In the genomic region with DNA sequence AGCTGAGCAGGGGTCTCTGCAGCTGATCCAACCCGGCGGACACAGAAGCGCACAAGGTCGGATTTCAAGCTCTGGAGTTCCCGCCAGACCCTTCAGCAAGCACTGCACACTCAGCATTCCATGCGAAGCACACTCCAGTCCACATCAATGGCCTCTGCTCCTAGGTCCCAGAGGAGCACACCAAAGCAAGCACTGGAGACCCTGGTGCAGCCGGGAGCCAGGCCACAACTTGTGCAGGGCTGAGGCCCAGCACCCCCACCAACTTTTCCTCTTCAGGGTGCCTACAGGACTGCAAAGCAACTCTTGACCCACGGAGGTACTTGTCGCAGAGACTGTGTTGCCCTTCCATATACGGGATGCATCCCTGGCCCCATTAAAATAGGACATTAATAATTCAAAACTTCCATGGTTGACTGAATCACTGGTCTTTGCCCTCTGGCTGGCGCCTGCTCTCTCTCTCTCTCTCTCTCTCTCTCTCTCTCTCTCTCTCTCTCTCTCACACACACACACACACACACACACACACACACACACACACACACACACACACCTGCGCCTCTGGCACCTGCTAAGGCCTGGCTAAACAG, we compare ENCODE assay signal across 8 mouse cellular contexts.
A peak's percentile ranks its signal among the peaks of the same experiment; 100 is the strongest.
DNase-seq lines count a peak whose midpoint lies in the region; ATAC-seq and TF ChIP-seq lines count a peak whose summit lies in the region.

No protein-coding gene starts in this region.

- no peak for ATAC-seq in heart, embryonic 14.5 days (ENCODE audit: insufficient number of reproducible peaks, insufficient read depth, low FRiP score, low read depth)
- ATAC-seq in hindbrain, embryonic 11.5 days (ENCODE audit: low FRiP score): peak; percentile 60
- no peak for ATAC-seq in liver, postnatal 0 days

- intact Hi-C loops in heart, postnatal 14 days (cut with DNase I): loop anchor here (5.0 kb wide), 1 partner anchor 41 kb away; no protein-coding TSS in a partner anchor

- H3K27me3 ChIP-seq in heart, embryonic 14.5 days (ENCODE audit: control insufficient read depth, insufficient read depth, low read length): no peaks in the 10 kb centered on the region
- no peaks in the 10 kb centered on the region; the same call in 1 of the 2 replicates for H3K27me3 ChIP-seq in hindbrain, embryonic 11.5 days (ENCODE audit: control insufficient read depth, insufficient read depth, low read length)
- H3K27me3 ChIP-seq in liver, postnatal 0 days (ENCODE audit: insufficient read depth, low read length): peaks cover 21% of the 10 kb centered on the region

- no peak for DNase-seq in heart, postnatal 14 days
- DNase-seq in hindbrain, embryonic 11.5 days (ENCODE audit: low spot score): no peak
- DNase-seq in liver, postnatal 0 days: no peak
- no peak for DNase-seq in thymus, postnatal 14 days
- no peak for DNase-seq in cerebellum, adult 11-12 months
- no peak for DNase-seq in gastrocnemius, postnatal 4 days (ENCODE audit: low spot score in 2 of 2)

- H3K9me3 ChIP-seq in heart, embryonic 14.5 days (ENCODE audit: control insufficient read depth, low read length): no peaks in the 10 kb centered on the region
- no peaks in the 10 kb centered on the region for H3K9me3 ChIP-seq in hindbrain, embryonic 11.5 days (ENCODE audit: control insufficient read depth, low read length)
- H3K9me3 ChIP-seq in liver, postnatal 0 days (ENCODE audit: low read length): no peaks in the 10 kb centered on the region

- H3K4me1 ChIP-seq in heart, embryonic 14.5 days (ENCODE audit: control insufficient read depth in 2 of 2, insufficient read depth in 2 of 2, low read length in 2 of 2): peaks cover 13 to 19% of the 10 kb centered on the region in 2 experiments
- no peaks in the 10 kb centered on the region; the same call in 1 of the 2 replicates for H3K4me1 ChIP-seq in brown adipose tissue, adult 24 weeks (ENCODE audit: control insufficient read depth, insufficient read depth, insufficient read length, low read length)
- H3K4me1 ChIP-seq in hindbrain, embryonic 11.5 days (replicated peaks; ENCODE audit: control insufficient read depth, insufficient read depth, low read length): 0 out of 2 replicates have a peak, but pooled peaks cover 7% of the 10 kb centered on the region
- peaks cover 9% of the 10 kb centered on the region; the same call in 1 of the 2 replicates for H3K4me1 ChIP-seq in liver, postnatal 0 days (ENCODE audit: insufficient read depth)

- 28% methylated on average over 12 of the region's 12 CpGs for WGBS in heart, embryonic 14.5 days
- WGBS in hindbrain, embryonic 11.5 days: 17% methylated on average over 12 of the region's 12 CpGs
- 29% methylated on average over 12 of the region's 12 CpGs for WGBS in liver, postnatal 0 days (ENCODE audit: insufficient replicate concordance)

- H3K27ac ChIP-seq in heart, embryonic 14.5 days (replicated peaks in 1 of 2; ENCODE audit: control insufficient read depth in 1 of 2, insufficient read depth in 1 of 2, low read depth in 2 of 2, low read length in 2 of 2): 0 out of 4 replicates have a peak overlapping the region, but pooled peaks of 1 of the 2 experiments have one; percentile 10
- H3K27ac ChIP-seq in brown adipose tissue, adult 24 weeks (replicated peaks; ENCODE audit: low read depth, low read length): no peak overlapping the region
- peak overlapping the region; percentile 73 for H3K27ac ChIP-seq in hindbrain, embryonic 11.5 days (ENCODE audit: low read depth, low read length)
- H3K27ac ChIP-seq in liver, postnatal 0 days (ENCODE audit: low read depth): no peak overlapping the region

- peak overlapping the region; percentile 97 for H3K4me2 ChIP-seq in heart, embryonic 14.5 days (ENCODE audit: low read length)
- H3K4me2 ChIP-seq in hindbrain, embryonic 11.5 days (replicated peaks; ENCODE audit: low read depth, low read length): peak overlapping the region; percentile 81
- H3K4me2 ChIP-seq in liver, postnatal 0 days (ENCODE audit: low read depth, low read length): peak overlapping the region; percentile 65

- H3K36me3 ChIP-seq in heart, embryonic 14.5 days (ENCODE audit: control insufficient read depth, insufficient read depth, low read length): no peaks in the 10 kb centered on the region
- no peaks in the 10 kb centered on the region for H3K36me3 ChIP-seq in hindbrain, embryonic 11.5 days (ENCODE audit: control insufficient read depth, insufficient read depth, low read length)
- H3K36me3 ChIP-seq in liver, postnatal 0 days (replicated peaks; ENCODE audit: insufficient read depth, low read length): no peaks in the 10 kb centered on the region

- H3K9ac ChIP-seq in heart, embryonic 14.5 days (ENCODE audit: low read length): peak overlapping the region; percentile 73; the same call in 1 of the 2 replicates
- H3K9ac ChIP-seq in hindbrain, embryonic 11.5 days (ENCODE audit: low read depth, low read length): no peak overlapping the region
- no peak overlapping the region for H3K9ac ChIP-seq in liver, postnatal 0 days (replicated peaks)

- peak overlapping the region; percentile 67 to 69 for H3K4me3 ChIP-seq in heart, embryonic 14.5 days (ENCODE audit: control insufficient read depth in 1 of 2, insufficient read depth in 1 of 2, low read depth in 1 of 2, low read length in 2 of 2)
- peak overlapping the region; percentile 42 for H3K4me3 ChIP-seq in brown adipose tissue, adult 24 weeks (ENCODE audit: insufficient read depth, low read depth, low read length)
- H3K4me3 ChIP-seq in hindbrain, embryonic 11.5 days (ENCODE audit: low read depth, low read length): peak overlapping the region; percentile 66
- peak overlapping the region; percentile 37 for H3K4me3 ChIP-seq in liver, postnatal 0 days (ENCODE audit: low read depth, low read length)

- no peak for TF ChIP-seq EP300 in liver, postnatal 0 days (IDR thresholded peaks at IDR 0.05; ENCODE audit: low read depth)

- no peak for TF ChIP-seq CTCF in liver, postnatal 0 days (IDR thresholded peaks at IDR 0.05; ENCODE audit: low read depth)
